Mouse (Mus musculus) c-Kit-positive CD71-negative TER-119-negative erythroid progenitor cells, embryonic 14.5 days (primary cell): ENCODE results near the gene Duox1.
A peak's percentile ranks its signal among the peaks of the same experiment; 100 is the strongest.
"Not testable (repeated sequence)": the region's sequence is repeated elsewhere in the genome, so short reads cannot be mapped to it uniquely, and the experiment has no call there.

ENCODE experiments used
- DNase-seq: peaks from one replicate; pipeline ENCODE4 v3.0.0-alpha.2; 2013; ENCODE audit warnings: low read depth

Duox1 gene

DNA sequence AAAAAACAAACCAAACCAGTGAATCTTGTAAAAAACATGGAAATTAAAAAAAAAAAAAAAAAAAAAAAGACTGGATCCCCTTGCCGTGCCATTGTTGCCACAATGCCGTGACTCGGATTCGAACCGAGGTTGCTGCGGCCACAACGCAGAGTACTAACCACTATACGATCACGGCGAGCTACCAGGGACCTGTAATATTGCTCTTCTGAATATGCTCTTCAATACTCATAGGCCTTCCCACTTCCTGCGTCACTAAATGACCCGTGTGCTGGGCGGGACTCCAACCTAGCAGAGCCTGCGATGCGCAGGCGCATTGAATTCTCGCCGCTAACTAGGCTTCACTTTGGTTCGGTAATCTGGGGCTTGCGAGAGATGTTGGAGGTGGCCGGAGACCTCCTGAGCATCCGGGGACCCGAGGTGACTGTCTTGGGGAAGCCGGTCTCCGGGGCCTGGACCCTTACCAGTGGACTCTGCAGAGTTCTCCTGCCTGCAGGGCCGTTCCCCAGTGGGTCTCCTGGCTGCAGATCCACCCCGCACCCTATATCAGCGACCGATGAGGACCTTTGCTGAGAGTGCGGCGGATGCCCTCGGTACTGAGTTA is 60.0 kb downstream of the Duox1 start:
- peak; percentile 97 for DNase-seq

DNA sequence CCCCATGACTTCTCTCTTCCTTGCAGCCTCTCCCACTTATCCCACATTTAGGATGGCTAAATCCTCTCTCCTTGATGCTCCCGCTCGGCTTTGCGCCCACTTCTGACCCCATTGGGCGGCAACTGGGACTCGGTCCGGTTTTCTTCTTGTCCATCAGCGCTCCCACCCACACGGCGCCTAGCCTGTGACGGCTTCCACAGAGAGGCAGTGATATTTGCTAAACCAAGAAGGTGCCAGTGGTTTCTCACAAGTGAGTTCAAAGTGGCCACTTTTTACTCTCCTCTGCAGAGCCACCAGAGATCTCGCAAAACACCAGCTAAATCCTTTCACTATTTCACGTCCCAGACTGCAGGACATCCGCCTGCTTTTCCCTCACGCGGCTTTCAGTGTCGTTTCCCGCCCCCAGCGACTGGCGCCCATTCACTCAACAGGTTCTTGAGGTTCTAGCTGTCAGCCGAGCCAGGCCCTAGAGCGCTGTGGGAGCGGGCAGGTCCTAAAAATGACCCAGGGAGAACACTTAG is 60.6 kb downstream of the Duox1 start:
- no peak for DNase-seq

DNA sequence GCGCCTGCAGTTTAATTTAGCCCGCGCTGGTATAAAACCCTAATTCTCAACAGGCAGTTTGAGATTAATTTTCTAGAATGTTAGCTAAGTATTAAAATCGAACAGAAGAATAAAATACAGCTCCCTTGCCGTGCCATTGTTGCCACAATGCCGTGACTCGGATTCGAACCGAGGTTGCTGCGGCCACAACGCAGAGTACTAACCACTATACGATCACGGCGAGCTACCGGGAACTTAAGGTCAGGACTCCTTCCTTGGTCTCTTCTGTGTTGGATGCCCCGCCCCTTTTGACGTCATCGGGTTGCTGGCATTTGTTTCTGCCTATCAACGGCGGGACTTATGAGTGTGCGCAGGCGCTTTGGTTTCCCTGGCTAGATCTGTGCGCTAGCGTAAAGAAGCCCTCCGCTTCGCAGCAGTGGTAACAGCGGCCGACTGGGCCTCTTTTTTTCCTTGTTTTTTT is 61.8 kb downstream of the Duox1 start:
- peak; percentile 94 for DNase-seq

DNA sequence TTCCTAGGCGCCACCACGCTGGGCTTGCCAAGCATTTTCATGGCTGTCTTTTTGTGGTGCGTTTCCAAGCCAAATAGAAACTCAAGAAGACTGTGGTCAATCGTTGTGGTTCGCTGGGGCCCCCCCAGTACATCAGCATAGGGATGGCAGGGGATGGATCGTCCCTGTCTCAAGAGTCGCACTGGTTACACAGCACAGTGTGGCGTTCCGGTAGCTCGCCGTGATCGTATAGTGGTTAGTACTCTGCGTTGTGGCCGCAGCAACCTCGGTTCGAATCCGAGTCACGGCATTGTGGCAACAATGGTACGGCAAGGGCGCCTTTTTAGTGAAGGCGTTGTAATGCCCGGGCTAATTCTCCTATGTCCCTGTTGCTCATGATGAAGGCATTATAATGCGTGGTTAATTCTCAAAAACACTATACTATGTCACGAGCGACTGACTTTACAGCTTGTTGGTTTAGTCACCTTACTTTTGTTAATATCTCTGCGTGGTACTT is 62.3 kb downstream of the Duox1 start:
- no peak for DNase-seq

DNA sequence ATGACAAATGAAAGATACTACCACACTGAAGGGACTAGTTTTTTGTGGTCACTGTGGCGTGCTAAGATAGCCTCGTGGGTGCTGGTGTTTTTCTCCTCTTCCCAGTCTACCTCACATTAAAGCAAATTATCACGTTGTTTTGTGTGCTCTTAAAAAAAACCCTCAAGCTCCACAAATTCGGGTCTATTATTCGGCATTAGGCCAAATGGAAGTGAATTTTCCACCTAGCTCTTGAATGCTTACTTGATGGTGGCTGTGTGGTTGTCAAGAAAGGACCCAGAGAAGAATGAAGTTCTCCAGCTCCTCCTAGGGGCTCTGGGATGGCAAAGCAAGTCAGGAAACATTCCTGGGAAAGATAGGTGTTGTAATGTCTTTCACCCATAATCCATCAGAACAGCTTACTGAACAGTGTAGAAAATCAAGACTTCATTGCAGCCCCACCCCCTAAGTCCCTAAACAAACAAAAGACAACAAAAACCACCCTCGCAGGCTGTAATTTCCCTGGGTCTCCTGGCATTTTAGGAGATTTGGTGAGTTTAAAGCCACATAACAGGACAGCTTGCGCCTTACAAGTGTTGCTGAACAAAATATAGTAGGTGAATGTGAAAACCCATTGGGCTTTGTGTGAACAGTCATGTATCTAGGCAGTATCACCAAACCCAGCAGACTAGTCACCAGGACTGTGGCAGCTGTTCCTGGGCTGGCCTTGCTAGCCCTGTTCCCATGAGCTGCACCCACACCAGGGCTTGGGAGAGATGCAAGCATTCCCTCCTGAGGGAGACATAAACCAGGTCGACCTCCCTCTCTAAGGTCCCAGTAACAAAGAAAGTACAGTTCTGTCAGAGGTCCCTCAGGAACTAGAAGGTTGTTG is 63.2 kb downstream of the Duox1 start:
- no peak for DNase-seq

DNA sequence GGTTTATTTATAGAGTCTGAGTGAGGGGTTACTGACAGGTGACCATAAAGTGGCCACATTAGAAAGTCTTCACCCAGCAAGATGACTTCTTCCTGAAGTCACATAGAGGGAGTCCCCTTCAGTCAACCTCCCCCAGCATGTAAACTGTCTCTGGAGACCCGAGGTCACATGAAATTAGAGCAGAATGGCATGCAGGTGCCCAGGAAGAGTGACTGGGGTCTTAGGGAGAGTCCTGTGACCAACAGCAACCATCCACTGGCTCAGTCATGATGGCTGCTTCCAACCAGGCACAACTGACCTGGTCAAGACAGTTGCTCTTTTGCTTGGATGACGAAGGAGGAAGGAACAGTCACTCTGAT is 63.8 kb downstream of the Duox1 start:
- DNase-seq: no peak

DNA sequence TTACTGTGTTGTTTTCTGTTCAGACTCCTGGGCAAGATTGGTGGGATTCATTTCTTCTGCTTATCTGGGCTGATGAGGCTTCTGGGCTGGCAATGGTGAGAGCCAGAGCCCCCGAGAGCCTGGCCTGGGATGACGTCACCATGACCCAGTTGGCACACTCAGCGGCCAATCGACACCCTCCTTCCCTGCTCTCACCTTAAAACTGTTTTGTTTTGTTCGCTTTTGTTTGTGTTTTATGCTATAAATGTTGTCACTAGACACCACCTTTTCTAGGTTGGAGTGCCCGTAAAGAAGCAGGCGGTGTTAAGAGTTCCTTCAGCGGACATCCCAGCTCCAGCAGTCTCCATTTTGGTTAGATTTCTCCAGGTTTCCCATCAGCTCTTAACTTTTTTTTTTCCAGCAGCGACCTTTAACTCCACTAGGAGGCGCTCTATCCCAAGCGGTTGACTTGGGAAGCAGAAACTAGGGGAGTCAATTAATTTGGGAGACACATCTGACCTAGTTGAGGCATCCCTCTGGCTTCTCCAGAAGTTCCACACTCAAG is 65.4 kb downstream of the Duox1 start:
- no peak for DNase-seq

DNA sequence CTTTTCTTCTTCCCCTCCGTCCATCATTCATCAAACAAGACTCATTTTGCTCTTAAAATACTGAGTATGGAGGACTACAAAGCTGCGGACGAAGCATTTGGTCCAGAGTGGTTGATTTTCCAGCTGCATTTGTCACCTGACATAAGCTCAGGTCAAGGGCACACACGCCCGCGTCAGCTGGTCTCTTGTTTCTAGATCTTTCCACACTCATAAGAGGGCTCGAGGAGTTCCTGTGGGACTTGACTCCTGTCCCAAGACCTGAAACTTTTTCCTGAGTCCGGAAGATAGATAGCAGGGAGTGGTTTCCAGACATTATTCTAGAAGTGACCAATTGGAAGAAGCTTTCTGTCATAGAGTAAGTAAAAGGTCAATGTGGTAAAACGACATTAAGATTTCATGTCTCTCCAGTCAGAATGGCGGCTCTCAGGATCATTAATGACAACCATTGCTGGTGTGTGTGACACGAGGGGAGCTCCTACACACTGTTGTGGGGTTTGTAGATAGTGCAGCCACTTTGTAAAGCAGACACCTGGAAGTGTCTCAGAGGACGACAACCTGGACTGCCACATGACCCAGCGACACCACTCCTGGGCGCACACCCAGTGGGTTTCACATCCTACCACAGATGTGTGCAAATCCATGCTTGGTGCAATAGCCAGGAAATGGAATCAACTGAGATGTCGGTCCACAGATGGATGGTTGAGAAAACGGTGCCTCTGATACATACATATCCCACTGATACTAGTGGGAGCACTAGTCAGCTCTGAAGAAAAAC is 66.0 kb downstream of the Duox1 start:
- no peak for DNase-seq

DNA sequence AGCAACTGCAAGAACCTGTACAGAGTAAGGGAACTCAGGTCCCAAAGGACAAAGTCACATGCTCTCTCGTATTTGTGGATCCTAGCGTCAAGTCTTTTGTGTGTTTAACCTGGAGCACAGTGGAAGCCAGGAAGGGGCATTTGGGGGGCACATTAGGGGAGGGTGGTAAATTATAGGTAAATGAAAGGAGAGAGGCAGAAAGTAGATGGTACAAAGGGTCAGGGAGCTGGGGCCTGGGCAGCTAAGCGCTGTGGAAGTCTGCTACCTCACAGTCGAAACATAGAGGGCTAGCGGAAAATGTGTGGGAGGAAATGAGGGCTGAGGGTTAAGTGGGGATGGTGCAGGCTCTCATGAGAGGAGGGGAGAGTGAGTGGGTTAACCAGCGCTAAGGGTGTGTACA is 66.6 kb downstream of the Duox1 start:
- no peak for DNase-seq

DNA sequence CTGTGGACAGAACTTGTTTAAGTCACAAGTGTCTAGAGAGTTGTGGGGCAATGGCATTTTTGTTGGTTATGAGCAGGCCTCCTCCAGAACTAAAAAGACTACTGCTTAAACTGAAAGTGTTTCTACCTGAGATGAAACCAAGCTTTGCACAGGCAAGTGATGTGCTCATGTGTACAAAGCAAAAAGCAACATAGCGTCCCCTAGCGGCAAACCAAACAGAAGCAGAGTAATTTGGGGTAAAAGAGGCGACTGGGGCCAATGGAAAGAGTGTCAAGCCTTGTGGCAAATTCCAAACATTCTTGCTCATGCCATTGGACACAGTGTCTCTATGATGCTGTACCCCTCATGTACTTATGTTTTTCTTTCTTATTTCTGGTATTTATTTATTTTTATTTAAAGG is 69.6 kb downstream of the Duox1 start:
- no peak for DNase-seq

DNA sequence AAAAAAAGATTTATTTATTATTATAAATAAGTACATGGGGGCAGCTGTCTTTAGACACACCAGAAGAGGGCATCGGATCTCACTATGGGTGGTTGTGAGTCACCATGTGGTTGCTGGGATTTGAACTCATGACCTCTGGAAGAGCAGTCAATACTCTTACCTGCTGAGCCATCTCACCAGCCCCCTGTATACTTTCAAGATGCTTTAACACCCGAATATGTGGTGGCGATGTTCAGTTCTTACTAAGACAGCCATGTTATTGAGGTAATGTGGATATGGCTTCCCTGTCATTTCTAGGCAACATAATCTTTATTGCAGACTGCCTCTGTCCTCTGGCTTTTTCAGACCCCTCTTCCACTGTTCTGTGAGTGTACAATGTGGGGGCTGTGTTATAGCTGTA is 71.7 kb downstream of the Duox1 start:
- DNase-seq: not testable (repeated sequence)

DNA sequence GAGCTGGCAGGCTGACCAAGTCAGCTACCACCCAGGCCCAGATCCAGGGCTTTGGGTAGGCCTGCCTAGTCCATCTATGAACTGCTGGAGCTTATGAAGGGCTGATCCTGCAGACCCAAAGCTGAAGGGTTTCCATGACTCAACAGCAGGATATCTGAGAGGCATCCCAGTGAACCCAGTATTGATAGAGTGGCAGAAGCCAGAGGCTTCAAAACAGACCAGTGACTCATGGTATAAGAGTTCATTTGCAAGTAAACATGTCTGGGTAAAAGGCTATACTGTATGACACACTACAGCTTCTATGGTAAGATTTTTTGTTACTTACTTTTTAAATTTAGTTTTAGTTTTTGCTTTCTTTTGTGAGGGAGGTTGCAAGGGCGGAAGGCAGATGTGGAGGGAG is 80.7 kb downstream of the Duox1 start:
- DNase-seq: no peak
